Mouse (Mus musculus) megakaryocyte, embryonic 14.5 days (primary cell): Measurements from ENCODE around the gene Blvra.

ENCODE experiments used
- FLI1 ChIP-seq: IDR thresholded peaks from 2 replicates; pipeline ENCODE4 v1.6.1; 2012; ENCODE audit warnings: low read length, inconsistent platforms, mixed read lengths
- GATA1 ChIP-seq: IDR thresholded peaks from 3 replicates; pipeline ENCODE4 v1.6.1; 2012; ENCODE audit warnings: mixed read lengths, low read length, inconsistent platforms, borderline replicate concordance

DNA sequence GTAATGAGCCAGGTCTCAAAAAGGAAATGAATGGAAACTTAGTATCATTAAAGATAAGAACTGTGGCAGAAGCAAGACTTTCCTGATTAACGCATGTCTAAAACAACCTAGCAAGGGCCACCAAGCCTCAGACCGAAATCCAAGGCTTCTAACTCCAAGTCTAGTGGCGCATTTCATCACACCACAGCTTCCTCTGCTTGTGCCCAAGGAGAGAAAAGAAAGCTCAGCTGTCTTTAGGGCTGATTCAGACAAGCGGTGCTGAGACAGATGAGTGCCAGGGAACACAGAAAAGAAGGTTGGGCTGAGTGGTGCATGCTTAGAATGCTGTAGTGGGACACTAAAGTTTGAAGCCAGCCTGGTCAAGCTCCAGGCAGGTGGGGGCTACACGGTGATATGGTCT lies 58.5 kb downstream of the Blvra start:
- TF ChIP-seq FLI1 (no peak), GATA1 (no peak)
